Mouse (Mus musculus): Measurements from ENCODE around the gene Nlk. TPM values are rescaled to one million over a fixed set of nuclear protein-coding genes. Genes with fewer than 3 reads are reported as not detected.
"Not testable (repeated sequence)": the region's sequence is repeated elsewhere in the genome, so short reads cannot be mapped to it uniquely, and the experiment has no call there.

Gene Nlk
- polyA plus RNA-seq, 1 experiment from 2014 or later: 11.4 TPM

DNA sequence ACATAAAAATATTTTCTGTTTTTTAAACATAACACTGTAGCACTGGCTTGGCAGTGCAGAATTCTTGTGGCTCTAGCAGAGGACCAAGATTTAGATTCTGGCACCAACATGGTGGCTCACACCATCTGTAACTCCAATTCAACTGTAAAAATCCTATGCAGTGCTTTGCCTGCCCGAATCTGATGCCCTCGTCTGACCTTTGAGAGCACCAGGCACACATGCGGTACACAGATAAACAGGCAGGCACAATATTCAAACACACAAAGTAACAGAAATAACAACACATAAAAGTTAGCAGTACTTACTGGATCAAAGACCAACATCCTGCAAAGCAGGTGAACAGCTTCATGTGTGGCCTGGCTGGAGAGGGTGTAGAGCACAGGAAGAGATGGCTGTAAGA is 122.6 kb downstream of the Nlk start:
- no peaks in the 10 kb centered on the region for H3K4me1 ChIP-seq
- H3K9me3 ChIP-seq (replicated peaks): no peaks in the 10 kb centered on the region
- H3K36me3 ChIP-seq: peaks cover 82% of the 10 kb centered on the region
- DNase-seq (ENCODE audit: low spot score): no peak
- no peak overlapping the region for H3K27ac ChIP-seq
- no peak overlapping the region for H3K4me3 ChIP-seq
- 75% methylated on average over 3 of the region's 3 CpGs for WGBS
- no peaks in the 10 kb centered on the region for H3K27me3 ChIP-seq (ENCODE audit: low read depth, poor library complexity, severe bottlenecking)

DNA sequence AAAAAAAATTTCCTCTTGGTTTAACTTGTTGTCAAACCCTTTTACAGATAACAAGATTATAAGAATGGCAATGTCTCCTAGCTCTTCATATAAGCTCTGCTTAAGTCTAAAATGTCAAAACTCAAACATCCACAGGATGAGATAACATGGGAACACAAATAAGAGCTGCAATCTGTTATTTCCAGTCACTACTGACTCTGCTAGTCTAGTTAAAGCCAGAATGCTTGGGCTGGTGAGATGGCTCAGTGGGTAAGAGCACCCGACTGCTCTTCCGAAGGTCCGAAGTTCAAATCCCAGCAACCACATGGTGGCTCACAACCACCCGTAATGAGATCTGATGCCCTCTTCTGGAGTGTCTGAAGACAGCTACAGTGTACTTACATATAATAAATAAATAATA is 123.1 kb downstream of the Nlk start:
- not testable (repeated sequence) for H3K27me3 ChIP-seq (ENCODE audit: low read depth, poor library complexity, severe bottlenecking); H3K4me3 ChIP-seq; DNase-seq (ENCODE audit: low spot score); H3K27ac ChIP-seq; H3K4me1 ChIP-seq; H3K9me3 ChIP-seq (replicated peaks)
- WGBS: 92% methylated on average over 3 of the region's 4 CpGs
- peaks cover 83% of the 10 kb centered on the region for H3K36me3 ChIP-seq

DNA sequence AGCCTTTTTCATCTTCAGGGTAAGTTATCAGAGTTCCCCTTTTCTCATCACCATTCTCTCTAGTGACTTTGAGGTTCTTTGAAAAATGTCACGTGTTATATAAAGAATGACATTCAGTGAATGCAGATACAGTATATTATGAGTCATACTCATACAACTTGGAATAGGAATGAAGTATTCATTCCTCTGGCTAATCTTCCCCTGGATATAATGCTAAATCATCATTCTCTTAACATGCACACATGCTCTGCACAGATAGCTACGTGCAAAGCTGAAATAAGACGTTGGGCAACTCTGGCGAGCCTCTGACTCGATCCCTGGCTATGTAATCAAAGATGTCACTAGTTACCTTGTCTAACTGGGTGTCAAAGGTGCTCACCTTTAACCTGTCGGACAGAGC is 125.3 kb downstream of the Nlk start:
- 92% methylated on average over 6 of the region's 6 CpGs for WGBS
- DNase-seq (ENCODE audit: low spot score): no peak
- Histone ChIP-seq H3K27me3 (ENCODE audit: low read depth, poor library complexity, severe bottlenecking) (no peaks in the 10 kb centered on the region), H3K9me3 (replicated peaks) (no peaks in the 10 kb centered on the region), H3K4me1 (no peaks in the 10 kb centered on the region), H3K27ac (no peak overlapping the region), H3K36me3 (peaks cover 77% of the 10 kb centered on the region), H3K4me3 (no peak overlapping the region)

DNA sequence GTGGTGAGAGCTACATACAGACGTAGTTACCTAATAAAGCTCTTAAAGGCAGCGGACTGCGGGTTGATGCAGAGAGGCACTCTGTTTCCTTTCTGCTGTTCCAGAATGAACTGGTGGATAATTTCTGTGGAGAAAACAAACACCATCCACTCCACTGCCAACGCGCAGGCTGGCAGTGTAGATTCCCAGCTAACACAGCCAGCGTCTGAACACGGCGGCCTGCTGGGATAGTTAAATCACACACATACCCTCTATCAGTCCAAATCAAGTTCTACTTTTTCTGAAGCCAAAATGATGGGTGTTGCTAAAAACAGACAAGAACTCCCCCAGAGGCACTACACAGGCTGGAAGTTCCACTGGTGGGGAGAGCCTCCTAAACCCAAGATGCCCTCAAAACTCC is 125.7 kb downstream of the Nlk start:
- 96% methylated on average over 8 of the region's 8 CpGs for WGBS

DNA sequence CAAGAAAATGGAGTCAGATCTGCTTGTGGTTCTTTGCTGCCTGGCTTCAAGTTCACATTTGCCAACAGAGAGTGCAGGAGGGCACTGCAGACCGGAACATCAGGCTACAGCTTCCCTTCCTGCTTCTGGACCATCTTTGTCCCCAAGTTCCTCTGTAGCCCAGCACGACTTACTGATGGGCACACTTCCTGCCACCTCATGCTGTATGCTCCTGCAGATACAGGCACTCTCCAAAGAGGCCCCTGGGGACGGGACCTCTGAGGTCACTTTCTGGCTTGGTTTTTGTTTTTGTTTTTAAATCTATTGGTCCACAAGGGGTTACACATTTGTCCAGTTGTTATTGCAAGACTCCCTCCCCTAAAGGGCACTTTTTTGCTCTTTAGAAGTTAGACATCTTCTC is 127.4 kb downstream of the Nlk start:
- Histone ChIP-seq H3K27me3 (ENCODE audit: low read depth, poor library complexity, severe bottlenecking) (no peaks in the 10 kb centered on the region), H3K4me3 (no peak overlapping the region), H3K4me1 (no peaks in the 10 kb centered on the region), H3K9me3 (replicated peaks) (no peaks in the 10 kb centered on the region), H3K36me3 (peaks cover 72% of the 10 kb centered on the region), H3K27ac (no peak overlapping the region)
- WGBS: 64% methylated on average over 3 of the region's 3 CpGs
- DNase-seq (ENCODE audit: low spot score): no peak

More for the DNA sequence above, 125.7 kb downstream of the Nlk start:
- no peaks in the 10 kb centered on the region for H3K4me1 ChIP-seq
- peaks cover 77% of the 10 kb centered on the region for H3K36me3 ChIP-seq
- no peak overlapping the region for H3K27ac ChIP-seq
- no peak overlapping the region for H3K4me3 ChIP-seq
- H3K27me3 ChIP-seq (ENCODE audit: low read depth, poor library complexity, severe bottlenecking): no peaks in the 10 kb centered on the region
- no peaks in the 10 kb centered on the region for H3K9me3 ChIP-seq (replicated peaks)
- DNase-seq (ENCODE audit: low spot score): no peak

DNA sequence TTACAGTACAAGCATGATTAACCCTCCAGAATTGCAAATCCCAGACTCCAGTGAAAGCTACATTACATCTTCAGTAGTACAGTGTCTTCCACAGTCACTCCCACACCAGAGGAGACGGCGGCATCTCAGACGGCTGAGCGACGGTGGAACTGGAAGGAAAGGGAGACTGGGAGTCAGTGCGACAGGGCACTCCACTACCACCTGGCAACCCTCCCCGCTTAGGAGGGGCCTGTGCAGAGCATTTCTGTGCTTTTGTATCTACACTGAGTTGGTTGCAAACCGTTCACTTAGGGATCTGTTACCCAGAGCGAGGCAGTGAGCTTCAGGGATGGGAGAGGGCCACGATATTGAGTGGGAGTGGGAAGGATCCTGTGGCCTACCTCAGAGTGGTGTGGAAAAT is 128.3 kb downstream of the Nlk start:
- H3K4me3 ChIP-seq: no peak overlapping the region
- no peaks in the 10 kb centered on the region for H3K27me3 ChIP-seq (ENCODE audit: low read depth, poor library complexity, severe bottlenecking)
- 93% methylated on average over 10 of the region's 10 CpGs for WGBS
- DNase-seq (ENCODE audit: low spot score): no peak
- H3K27ac ChIP-seq: no peak overlapping the region
- no peaks in the 10 kb centered on the region for H3K4me1 ChIP-seq
- peaks cover 66% of the 10 kb centered on the region for H3K36me3 ChIP-seq
- no peaks in the 10 kb centered on the region for H3K9me3 ChIP-seq (replicated peaks)

DNA sequence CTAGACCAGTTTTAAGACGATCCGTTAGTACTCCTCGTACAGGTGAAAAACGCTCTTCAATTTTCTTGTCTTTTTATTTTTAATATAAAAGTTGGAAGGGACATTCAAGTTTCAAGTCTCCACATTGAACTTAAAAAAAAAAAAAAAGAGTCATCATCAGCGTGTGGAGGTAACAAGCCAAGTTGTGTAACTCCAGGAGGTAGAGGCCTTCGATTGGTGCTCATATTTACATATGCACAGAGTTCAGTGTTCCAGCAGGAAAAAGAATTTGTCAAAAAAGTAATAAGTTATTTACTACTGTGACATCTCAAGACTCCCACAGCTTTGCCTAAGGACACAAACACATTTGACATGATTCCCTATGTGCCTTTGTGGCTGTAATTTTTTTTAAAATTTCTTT is 129.6 kb downstream of the Nlk start:
- no peak for DNase-seq (ENCODE audit: low spot score)
- H3K36me3 ChIP-seq: peaks cover 57% of the 10 kb centered on the region
- 93% methylated on average over 6 of the region's 6 CpGs for WGBS
- no peaks in the 10 kb centered on the region for H3K4me1 ChIP-seq
- no peak overlapping the region for H3K27ac ChIP-seq
- no peak overlapping the region for H3K4me3 ChIP-seq
- no peaks in the 10 kb centered on the region for H3K27me3 ChIP-seq (ENCODE audit: low read depth, poor library complexity, severe bottlenecking)
- no peaks in the 10 kb centered on the region for H3K9me3 ChIP-seq (replicated peaks)

DNA sequence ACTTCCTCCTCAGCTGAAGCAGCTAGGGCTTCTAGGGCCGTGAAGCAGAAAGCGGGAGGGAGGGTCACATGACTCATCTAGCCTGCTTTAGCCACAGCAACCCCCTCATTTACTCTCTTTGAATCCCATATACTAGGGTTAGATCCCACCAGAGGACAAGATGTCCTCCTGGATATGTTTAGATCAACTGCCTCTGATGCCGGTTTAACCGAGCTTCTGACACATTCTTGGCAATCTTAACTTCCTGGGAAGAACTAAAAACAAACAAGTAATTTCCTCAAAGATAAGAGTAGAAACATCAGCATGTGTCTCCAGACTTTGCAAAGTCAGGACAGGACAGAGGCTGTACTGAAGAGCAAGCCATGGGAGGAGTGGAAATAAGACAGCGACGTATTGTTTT is 130.4 kb downstream of the Nlk start:
- no peaks in the 10 kb centered on the region for H3K9me3 ChIP-seq (replicated peaks)
- 56% methylated on average over 6 of the region's 6 CpGs for WGBS
- H3K36me3 ChIP-seq: peaks cover 49% of the 10 kb centered on the region
- DNase-seq (ENCODE audit: low spot score): no peak
- H3K27me3 ChIP-seq (ENCODE audit: low read depth, poor library complexity, severe bottlenecking): no peaks in the 10 kb centered on the region
- no peak overlapping the region for H3K4me3 ChIP-seq
- H3K4me1 ChIP-seq: no peaks in the 10 kb centered on the region
- no peak overlapping the region for H3K27ac ChIP-seq

DNA sequence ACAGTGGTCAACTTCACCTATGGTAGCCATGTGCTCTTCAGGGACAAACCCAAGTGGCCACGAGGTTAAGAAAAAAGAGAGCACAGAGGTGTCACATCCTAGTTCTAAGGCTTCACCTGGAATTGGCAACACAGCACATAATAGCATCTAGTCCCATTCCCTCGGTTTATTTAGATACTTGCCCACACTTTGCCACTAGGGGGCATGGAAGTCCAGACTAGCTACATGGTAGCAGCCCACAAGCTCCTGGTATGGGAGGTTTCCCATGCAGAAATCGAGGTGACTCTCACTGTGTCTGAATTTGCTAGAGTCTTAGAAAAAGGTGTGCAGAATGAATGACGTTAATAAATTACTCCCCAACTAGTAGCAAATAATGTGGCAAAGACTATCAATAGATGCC is 136.7 kb downstream of the Nlk start:
- H3K9me3 ChIP-seq (replicated peaks): no peaks in the 10 kb centered on the region
- no peak overlapping the region for H3K27ac ChIP-seq
- H3K36me3 ChIP-seq: 0 out of 2 replicates have a peak, but pooled peaks cover 2% of the 10 kb centered on the region
- no peaks in the 10 kb centered on the region for H3K27me3 ChIP-seq (ENCODE audit: low read depth, poor library complexity, severe bottlenecking)
- WGBS: 22% methylated on average over 4 of the region's 4 CpGs
- peak; percentile 52 for DNase-seq (ENCODE audit: low spot score)
- 0 out of 2 replicates have a peak, but pooled peaks cover 2% of the 10 kb centered on the region for H3K4me1 ChIP-seq
- no peak overlapping the region for H3K4me3 ChIP-seq

DNA sequence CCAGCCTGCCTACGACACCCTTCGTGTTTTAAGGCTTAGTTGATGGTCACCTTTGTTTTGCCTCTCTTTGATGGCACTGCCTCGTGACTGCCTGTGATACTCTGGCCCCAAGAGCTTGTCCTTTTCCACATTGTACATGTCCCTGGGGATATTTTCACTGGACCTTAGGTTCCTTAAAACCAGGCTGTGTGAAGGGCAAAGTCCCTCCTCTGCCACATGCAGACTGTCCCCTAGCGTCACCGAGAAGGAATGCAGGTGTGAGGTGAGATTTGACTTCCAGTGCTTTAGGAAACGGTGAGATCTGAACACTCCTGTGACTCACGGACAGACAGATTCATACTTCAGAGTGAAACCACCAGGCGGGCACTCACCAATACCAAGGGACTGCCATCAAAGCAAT is 139.9 kb downstream of the Nlk start:
- no peak for DNase-seq (ENCODE audit: low spot score)
- no peaks in the 10 kb centered on the region for H3K9me3 ChIP-seq (replicated peaks)
- 0 out of 2 replicates have a peak, but pooled peaks cover 2% of the 10 kb centered on the region for H3K4me1 ChIP-seq
- H3K27me3 ChIP-seq (ENCODE audit: low read depth, poor library complexity, severe bottlenecking): no peaks in the 10 kb centered on the region
- 60% methylated on average over 8 of the region's 8 CpGs for WGBS
- no peak overlapping the region for H3K27ac ChIP-seq
- H3K4me3 ChIP-seq: no peak overlapping the region
- no peaks in the 10 kb centered on the region for H3K36me3 ChIP-seq

DNA sequence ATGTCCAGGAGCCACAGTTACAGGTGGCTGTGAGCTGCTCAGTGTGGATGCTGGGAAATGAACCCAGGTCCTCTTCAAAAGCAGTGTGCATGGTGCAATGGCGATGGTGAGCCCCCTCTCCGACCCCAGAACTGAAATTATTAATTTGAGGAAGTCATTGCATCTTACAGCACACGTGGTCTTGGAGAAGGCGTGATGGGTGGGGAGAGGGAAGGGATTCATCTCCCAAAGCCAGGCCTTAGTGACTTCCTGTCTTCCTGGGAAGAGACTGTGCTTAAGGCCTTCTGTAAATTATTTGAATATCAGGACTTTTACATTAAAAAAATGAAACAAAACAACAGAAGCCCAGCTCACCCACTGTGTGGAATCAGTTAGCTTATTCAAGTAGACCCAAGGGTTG is 141.1 kb downstream of the Nlk start:
- DNase-seq (ENCODE audit: low spot score): no peak
- Histone ChIP-seq H3K4me1 (peaks cover 4% of the 10 kb centered on the region; the same call in 1 of the 2 replicates), H3K4me3 (no peak overlapping the region), H3K27ac (no peak overlapping the region), H3K27me3 (ENCODE audit: low read depth, poor library complexity, severe bottlenecking) (no peaks in the 10 kb centered on the region), H3K9me3 (replicated peaks) (no peaks in the 10 kb centered on the region), H3K36me3 (no peaks in the 10 kb centered on the region)
- 85% methylated on average over 4 of the region's 4 CpGs for WGBS

DNA sequence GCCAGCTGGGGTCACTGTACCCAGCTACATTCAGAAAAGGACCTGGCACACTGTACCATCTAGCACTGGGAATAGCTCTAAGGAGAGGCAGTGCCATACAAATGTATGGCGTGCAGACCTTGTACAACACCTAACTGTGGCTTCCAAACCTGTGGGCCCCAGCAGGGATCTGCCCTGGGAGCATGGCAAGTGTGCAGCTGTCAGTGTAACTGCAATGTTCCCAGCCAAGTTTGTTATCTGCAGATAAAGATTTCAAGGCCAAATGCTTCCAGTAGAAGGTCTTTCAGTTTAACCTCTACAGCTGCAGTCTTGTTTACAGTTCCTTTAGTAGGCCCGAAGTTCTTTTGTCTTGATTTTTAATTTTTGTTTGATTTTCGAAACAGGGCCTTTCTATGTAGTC is 141.6 kb downstream of the Nlk start:
- H3K27me3 ChIP-seq (ENCODE audit: low read depth, poor library complexity, severe bottlenecking): no peaks in the 10 kb centered on the region
- 84% methylated on average over 3 of the region's 3 CpGs for WGBS
- no peaks in the 10 kb centered on the region for H3K9me3 ChIP-seq (replicated peaks)
- no peak overlapping the region for H3K4me3 ChIP-seq
- peaks cover 8% of the 10 kb centered on the region; the same call in 1 of the 2 replicates for H3K4me1 ChIP-seq
- no peak overlapping the region for H3K27ac ChIP-seq
- no peak for DNase-seq (ENCODE audit: low spot score)
- H3K36me3 ChIP-seq: no peaks in the 10 kb centered on the region

DNA sequence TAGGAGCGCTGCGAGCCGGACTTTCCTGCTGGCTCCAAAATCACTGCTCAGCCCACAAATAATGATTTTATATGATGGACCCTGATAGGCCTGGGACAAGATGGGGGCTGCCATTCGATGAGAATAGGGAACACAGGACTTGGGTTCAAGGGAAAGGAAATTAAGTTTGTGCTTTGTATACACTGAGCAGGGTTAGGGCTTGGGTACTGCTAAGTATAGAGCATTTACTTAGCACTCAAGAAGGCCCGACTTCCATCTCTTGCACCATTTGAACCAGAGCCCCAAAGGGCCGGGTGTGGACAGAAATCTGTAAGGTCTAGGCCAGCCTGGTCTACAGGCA is 146.1 kb downstream of the Nlk start:
- Histone ChIP-seq H3K4me3 (peak overlapping the region; percentile 78), H3K36me3 (peaks cover 9% of the 10 kb centered on the region; the same call in 1 of the 2 replicates), H3K27ac (peak overlapping the region; percentile 91), H3K9me3 (replicated peaks) (no peaks in the 10 kb centered on the region), H3K4me1 (peaks cover 27% of the 10 kb centered on the region), H3K27me3 (ENCODE audit: low read depth, poor library complexity, severe bottlenecking) (no peaks in the 10 kb centered on the region)
- no peak for DNase-seq (ENCODE audit: low spot score)
- 34% methylated on average over 6 of the region's 6 CpGs for WGBS
